Mouse (Mus musculus): ENCODE measurements at regions not wholly inside any gene's neighbourhood (a gene's known extent, or its start where the extent isn't known, plus 50 kb on each side); places are given as distances from the start of the nearest gene placed in this dataset.

- TF ChIP-seq CTCF (IDR thresholded peaks at IDR 0.05; ENCODE audit: low read depth), result no peak
- TF ChIP-seq EP300 (optimal IDR thresholded peaks at IDR 0.05), result no peak
Measured at GRCm38 (mm10) chr6:13964471-13964870, 93.2 kb upstream of the 2610001J05Rik start.

All from stomach, postnatal 0 days (tissue).